Mouse (Mus musculus): ENCODE measurements around the gene Extl1.

The Extl1 gene

DNA sequence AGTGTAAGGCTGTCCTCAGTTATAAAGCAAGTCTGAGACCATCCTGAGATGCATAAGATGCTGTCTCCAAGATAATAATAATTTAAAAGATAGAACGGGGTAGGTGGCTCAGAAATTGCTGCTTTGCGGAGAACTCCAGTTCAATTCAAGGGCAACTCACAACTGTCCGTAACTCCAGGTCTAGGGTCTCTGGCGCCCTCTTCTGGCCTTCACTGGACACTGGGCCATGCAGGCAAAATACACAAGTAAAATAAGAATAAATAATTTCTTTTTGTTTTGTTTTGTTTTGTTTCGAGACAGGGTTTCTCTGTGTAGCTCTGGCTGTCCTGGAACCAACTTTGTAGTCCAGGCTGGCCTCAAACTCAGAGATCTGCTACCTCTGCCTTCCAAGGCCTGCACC lies 4.7 kb upstream of the Extl1 start:
- peak; percentile 72 for DNase-seq

DNA sequence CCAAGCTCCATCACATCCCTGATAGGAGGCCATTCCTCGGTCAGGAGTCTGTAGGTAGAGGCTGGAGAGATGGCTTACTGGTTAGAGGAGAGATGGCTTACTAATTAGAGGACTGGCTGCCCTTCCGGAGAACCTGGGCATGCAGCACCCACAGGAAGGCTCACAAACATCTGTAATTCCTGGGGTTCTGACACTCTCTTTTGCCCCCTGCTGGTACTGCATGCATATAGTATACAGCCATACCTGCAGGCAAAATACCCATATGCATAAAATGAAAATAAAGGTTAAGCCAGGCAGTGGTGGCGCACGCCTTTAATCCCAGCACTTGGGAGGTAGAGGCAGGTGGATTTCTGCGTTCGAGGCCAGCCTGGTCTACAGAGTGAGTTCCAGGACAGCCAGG lies 3.6 kb upstream of the Extl1 start:
- no peak for DNase-seq

DNA sequence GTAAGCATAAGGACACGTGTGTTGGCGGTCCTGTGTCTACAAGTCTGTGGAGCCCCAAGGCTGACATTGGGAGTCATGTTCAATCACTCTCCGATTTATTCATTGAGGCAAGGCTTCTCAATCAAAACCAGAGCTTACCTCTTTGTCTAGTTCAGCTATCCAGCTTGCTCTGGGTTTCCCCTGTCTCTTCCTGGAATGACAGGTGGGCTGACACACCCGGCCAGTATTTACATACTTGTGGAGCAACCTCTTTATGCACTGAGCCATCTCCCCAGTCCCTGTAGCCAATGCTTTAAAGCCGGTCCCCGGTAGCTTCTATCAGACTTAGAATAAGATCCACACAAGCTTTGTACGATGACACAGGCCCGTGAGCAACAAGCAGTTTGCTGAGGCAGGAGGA lies 4.1 kb downstream of the Extl1 start:
- DNase-seq, result no peak

DNA sequence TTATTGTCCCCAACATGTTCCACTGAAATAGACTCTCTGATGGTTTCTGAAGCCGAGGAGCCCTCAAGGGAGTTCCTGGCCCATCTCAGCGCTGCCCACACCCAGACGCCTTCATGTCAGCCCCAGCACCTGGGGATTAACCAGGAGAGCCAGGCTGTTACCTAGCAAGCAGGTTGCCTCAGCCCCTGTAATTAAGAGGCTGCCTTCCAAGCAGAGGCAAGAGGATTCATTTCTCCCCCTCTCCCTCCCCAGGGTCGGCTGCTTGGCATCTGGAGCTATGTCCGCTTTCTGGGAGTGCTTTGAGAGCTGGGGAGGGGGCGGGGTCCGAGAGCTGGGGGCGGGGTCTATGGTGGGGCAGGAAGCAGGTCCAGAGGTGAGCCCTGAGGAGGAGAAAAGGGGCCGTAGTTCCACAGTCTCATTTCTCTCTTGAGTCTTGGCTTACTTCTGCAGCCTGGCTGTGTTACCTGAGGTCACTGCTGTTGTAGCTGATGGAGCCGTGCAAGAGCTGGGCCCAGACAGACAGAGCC lies 5.5 kb downstream of the Extl1 start:
- DNase-seq, result no peak

DNA sequence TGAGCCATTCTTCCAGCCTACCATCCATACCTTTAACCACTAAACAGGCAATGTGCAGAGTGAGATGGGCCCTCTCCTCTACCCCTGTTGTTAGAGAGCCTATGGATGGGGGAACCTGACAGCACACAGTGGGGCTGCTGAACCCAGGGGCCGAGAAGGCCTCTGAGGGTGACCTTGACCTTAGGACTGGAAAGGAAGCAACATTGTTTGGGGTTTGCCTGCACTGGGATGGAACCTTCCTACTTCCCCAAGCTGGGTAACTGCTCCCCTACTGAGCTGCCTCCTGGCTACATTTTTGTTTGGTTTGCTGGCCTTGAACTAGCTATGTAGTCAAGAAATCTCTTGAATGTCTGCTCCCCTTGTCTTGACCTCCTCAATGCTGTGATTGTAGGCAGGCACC lies 9.3 kb downstream of the Extl1 start:
- no peak for DNase-seq

DNA sequence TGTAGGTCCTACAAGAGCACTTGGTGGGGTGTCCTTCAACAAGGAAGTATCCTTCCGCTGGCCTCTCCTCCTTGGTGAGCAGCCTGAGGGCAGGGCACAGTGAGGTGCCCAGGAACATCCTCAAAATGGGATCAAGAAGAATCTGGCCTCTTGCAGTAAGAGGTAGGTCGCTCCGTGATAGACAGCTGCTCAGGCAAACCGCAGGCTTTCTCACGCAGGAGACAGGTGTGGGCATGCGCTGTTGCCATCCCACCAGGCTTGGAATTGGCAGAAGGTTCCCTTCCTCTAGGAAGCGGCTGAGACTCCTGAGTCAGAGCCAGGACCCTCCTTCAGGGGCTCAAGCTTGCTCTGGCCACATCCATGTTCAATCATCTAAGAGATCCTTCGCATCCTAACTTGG lies 10.4 kb downstream of the Extl1 start:
- no peak for DNase-seq

DNA sequence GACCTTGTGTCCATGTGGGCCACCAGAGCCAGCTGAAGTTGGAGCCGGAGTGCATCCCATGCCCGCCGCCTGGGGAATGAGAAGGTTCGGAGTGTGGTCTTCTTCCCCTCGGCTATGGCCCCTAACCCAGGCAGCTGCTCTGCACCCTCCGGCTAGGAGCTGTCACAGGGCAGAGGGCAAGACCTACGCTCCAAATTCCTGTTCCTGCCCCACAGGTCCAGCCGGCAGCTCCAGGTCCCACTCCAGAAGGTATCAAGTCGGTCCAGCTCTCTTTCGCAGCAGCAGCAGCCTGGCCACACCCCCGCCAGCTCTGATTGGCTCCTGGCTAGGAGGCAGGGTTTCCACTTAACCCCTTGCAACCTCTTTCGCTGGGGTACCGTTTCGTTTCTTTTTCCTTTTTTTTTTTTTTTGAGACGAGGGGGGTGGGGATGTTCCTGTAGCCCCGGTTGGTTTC lies 11.3 kb downstream of the Extl1 start:
- DNase-seq, result peak; percentile 78

DNA sequence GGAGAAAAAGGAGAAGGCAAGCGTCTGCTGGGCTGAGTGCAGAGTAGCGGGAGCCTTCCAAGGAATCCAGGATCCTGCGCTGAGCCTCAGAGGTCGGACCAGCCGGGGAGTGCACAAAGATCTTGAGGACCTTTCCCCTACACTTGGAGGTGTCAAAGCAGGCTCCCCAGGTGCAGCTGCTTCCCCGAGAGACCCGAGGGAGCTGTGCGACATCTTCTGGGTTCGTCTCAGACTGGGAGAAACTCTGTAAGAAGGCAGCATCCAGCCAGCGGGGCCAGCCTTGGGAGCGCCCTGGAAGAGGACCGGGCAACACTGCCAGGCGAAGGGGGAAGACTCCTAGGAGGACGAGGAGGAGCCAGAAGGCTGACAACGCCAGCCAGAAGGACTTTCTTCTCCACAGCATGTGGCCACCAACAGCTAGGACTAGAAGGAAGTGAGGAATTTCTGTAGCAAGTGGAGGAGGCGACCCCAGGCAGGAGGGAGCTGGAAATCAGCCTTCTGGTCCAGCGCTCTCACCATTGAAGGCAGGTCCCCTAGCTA lies 12.3 kb downstream of the Extl1 start:
- DNase-seq, result no peak

DNA sequence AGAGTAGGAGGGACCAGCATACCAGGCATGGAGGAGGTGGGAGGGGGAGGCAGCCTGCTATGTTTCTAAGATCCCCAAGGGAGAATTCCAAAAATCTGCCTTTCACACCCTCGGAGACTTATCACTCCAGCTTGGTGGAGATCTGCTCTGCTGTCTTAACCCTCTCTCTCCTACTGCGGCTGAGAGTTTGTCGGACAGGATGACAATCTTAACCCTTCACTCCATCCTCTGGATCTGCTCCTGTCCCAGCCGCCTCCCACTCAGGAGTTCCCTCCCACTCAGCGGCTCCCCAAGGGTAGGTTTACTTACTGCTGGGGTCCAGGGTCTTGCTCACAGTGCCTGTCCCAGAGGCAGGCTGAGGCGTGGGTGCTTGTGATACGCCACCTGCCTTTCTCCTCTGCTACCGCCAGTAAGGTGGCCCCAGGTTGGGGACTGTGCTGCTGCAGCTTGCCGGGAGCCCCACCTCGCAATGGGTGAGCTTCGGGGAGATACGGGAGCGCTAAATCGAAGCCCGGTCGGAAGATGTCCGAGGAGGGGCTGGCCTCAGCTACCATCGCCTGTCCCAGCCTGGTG lies 12.9 kb downstream of the Extl1 start:
- DNase-seq, result no peak

DNA sequence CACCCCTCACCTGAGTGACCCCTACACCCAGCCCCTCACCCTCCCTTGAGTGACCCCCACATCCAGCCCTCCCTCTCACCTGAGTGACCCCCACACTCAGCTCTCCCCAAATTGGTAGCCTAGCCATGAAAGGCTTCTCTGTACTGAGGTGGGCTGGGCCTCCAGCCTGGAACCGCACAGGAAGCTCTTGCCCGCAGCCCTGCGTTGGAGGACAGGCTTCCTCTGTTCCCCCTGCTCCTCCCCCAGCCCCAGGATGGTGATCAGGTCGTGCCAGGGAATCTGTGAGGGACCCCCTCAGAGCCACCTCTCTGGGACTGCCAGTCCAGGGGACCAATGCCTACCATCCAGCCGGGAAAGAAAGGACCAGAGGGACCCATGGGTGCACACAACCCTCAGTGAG lies 18.4 kb downstream of the Extl1 start:
- DNase-seq, result no peak

DNA sequence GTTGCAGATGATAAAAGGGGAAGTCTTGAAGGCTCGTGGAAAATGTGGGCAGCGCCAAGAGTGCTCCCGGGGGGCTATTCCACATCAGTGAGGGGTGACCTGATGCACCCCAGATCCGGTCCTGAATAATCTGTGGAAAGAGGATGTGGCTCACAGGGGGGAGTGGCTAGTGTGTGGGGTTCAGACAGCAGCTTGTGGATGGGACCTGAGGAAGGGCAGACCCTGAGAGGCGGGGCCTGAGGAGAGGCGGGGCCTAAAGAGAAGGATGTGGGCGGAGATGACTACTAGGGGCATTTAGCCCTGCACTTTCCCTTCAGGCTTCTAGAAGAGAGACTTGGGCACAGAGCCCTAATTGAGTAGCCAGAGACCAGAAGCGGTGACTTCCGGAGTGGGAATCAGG lies 21.1 kb downstream of the Extl1 start:
- DNase-seq, result no peak

DNA sequence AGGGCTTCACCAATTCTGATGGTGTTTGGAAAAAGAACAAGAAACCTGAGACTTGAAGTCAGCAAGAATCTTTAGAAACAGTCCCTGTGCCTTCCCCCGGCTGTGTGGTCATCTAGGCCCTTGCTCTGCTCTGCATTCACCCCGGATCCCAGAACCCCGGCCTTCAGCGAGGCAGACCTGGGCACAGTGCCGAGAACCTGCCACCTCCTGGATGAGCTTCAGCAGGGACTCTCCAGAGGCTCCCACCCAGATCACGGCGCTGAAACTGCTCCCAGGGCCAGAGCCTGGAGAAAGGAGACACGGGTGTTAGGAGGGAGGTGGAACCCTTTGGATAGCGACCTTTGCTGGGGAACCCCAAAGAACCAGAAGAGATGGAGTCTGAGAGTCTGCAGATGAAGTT lies 21.5 kb downstream of the Extl1 start:
- DNase-seq, result no peak

DNA sequence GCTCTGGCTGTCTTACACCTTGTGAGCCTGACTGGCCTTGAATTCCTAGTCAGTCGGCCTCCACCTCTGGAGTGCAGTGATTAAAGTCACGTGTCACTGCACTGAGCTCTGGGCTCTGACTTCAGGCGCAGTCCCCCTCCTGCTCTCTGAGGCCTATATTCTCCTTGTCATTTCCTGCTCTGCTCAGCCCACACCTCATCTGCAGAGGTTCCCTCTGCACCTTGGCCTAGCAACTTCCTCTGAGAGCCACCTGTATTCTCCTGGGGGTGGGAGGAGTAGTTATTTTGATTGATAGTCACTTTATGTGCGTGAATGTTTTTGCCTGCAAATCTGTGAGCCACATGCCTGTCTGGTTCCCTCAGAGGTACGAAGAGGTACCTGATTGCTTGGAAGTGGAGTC lies 22.4 kb downstream of the Extl1 start:
- DNase-seq, result no peak

DNA sequence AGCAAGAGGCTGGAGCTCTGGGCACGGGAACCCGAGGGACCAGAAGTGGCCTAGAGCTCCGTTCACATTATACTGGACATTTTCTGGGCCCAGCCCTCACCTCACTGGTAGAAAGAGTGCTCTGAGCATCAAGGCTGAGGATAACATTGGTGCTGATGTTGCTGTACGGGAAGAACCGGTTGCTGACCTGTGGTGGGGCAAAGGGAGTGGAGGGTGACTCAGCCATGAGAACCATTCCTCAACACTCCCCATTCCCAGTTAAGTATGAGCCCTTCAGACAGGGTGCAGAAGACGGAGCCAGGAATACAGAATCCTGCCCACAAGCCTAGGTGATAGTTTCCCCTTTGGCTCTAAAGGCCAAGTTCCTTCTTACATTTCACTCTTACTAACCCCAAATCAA lies 24.0 kb downstream of the Extl1 start:
- no peak for DNase-seq

DNA sequence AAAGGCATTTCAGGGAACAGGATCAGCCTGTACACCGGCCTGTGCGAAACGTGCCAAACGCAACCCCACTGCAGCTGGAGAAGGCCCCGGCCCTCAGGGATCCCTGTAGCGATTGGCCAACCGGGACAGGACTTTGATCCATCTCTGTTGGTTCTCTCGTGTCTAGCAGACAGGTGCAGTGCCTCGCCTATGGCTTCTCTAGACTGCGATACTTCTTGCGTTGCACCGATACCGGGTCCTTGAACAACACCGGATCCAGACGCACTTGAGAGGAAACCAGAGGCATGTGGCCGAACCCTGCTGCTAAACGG lies 26.2 kb downstream of the Extl1 start:
- DNase-seq, result no peak

DNA sequence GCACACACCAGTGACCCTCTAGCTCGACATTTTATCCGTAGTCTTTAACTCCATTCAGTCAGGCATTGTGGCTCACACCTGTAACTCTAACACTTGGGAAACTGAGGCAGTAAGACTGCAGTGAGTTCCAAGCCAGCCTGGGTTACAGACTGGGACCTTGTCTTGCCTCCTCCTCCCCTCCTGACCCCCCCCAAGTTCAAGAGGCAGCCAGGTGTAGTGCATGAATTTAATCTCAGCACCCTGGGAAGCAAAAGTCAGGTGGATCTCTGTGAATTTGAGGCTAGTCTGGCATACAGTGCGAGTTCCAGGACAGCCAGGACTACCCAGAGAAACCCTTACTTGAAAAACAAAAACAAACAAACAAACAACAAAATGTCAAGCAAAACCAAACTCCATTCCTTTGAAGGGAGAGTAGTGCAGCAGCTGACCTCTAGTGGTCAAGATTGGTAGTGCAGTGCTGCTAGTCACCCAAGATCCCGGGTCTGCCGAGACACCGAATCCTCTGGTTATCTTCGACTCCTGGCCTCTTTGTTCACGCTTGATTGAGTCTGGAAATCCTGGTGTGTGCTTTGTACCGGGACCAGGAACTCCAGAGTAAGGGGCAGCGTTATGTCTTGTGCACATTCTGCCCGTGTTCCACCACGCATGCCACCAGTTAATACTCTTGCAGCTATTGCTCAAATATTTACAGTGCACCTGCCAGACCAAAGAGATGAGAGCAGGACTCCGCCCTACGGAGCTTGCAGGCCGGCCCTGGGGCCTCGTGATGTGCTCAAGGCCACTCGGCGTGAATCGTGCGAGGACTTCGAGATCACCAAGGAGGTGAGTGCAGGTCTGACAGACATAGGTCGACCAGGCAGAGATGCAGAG lies 26.8 kb downstream of the Extl1 start:
- peak; percentile 89 for DNase-seq

DNA sequence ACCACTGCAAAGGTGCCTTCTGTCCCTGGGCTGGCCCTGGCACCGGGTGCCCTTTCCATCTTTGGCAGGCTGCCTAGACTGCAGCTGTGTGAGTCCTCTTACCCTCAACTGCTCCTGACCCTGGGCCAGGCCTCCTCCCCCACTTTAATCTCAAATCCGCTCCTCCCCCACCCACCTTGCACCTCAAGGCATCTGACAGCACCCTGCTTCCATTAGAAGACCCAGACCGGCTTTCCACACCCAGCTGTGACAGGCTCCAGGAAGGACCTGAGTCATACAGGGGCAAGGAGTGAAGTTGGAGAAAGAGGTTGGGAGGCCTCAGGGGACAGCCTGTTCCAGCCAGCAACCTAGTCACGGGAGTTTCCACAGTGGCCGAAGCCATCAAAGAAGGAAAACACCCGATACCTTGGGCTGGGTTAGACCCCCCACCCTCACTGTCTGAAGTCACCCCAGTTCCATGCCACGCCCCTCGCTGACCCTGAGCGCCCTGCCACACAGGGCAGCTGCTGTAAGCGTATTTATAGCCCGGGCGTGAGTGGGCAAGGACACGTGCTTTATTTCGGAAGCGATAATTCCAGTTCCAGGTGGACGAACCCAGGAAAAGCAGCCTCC lies 27.7 kb downstream of the Extl1 start:
- DNase-seq, result no peak

DNA sequence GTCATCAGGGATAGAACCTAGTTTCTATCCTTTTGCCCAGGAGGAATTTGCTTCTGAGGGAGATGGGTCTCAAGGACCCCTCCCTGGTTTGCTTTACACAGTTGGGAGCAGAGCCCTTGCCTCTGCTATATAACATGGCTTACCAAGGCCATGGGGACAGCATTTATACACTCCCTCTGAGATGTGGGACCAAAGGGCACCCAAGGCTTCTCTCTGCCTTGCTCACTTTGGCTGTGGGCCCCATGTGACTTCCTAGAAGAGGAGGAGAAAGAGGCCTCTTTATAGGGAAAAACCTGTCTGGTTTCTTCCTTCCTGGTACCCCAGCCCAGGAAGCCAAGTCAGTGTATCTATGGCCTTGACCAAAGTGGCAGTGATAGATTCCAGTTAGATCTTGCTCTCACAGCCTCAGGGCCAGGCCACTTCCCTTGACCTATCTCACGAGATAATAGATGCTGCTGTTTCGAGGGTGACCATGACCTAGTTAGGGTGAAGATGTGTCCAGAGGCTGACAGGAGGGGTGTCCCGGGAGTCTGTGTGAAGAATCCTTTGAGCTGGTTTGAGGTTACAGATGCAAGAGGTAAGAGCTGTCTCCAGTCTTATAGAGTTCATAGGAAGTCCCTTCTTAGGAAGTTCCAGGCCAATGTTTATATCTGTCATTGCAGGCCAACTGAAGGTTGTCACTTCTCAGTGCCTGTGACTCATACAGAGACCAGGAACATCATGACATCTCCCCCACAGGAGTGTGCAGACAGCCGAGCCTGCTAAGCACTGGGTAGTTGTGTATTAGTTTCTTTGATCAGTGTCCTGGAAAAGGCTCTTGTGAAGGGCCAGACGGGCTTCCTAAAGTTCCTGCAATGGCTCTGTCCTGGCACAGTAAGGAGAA lies 29.9 kb downstream of the Extl1 start:
- no peak for DNase-seq

DNA sequence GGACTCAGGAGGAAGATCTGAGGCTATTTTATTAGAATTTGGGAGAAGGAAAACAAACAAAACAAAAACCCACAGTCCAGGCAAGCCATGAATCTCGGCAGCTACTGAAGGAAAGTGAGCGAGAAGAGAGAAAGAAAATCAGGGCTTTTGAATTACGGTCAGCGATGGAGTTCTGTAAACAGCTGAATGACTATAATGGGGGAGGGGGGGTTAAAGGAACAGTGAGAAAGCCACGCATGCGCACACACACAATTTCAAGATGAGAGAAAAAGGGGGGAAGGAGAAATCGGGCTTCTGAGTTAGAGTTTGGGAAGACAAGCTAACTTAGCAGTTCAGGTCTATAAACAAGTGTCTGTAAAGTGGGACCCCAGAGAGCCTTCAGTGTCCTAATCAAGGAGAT lies 30.7 kb downstream of the Extl1 start:
- DNase-seq, result no peak

DNA sequence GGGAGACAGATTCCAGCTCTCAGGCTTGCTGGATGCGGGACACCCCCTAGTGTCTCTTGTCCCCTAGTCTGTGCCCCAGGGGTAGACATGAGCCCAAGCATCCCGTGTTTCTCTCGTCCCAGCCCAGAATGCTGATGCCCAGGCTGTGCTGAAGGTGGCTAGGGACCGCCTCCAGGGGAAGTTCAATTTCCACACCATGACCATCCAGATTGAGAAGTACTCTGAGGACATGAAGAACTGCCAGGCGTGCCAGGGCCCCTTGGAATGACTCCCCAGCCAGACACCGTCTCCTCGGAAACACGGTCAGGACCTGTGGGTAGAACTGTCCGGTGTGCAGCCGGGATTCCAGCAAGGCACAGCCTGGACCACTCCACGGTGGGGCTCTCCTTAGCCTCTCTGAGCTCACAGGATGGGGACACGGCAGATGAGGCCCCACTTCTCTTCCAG lies 31.4 kb downstream of the Extl1 start:
- DNase-seq, result no peak

DNA sequence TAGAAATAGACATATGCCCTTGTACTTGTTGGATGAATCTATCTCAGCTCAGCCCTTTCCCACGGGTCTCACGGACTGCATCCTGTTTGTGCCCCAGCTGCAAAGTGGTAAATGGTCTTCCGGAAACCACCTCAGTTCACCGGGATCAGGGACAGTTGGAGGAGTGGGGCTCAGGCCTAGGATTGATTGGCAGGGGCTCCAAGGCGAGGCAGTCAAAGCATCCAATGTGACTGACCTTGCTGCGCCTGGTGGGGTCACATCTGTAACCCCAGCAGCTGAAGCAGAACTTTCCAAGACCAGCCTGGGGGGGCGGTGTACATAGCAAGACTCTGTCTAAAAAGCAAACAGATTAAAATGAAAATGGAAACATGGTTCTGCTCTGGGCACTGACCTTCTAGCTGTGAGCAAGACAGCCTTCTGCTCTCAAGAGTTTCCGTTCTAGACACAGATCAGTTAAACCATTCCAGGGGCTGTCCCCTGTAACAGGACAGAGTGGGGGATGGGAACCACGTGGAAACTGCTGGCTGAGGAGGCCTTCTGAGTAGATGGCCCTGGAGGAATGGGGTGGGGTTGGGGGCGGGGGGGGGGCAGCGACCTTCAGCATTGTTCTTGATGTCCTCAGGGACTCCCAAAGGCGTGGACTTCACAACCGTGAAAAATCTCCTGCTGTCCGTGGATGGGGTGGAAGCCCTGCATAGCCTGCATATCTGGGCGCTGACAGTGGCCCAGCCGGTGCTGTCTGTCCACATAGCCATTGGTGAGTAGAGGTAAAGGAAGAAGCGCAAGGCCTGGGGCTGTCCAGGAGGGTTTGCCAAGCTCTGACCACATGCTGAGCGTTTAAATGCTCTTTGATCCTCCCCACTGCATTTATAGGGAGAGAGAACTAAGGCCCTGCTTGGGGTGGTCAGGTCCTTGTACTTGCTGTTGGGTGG lies 32.1 kb downstream of the Extl1 start:
- DNase-seq, result no peak

DNA sequence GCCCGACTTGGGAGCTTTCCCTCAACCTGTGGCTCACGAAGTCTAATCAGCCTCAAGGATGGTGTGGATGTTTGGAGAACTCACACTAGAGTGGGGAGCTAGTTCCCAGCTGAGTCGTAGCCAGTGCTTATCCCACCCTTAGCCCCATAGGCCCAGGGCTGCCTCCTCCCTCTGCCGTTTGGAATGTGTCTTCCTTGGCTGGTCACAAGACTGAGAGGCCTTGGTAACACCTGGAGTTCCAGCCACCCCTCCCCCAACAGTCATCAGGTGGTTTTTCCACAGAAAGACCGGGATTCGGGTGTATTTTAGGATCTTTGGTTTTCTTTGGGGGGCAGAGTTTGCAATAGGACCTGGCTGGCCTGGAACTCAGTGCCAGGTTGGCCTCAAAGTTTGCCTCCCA lies 33.0 kb downstream of the Extl1 start:
- no peak for DNase-seq

Data from right cerebral cortex, postnatal 4 days (tissue).